Mouse (Mus musculus): ENCODE results near the gene Tekt3. TPM values are rescaled to one million over a fixed set of nuclear protein-coding genes. Genes with fewer than 3 reads are reported as not detected.

Gene Tekt3
- polyA plus RNA-seq, 1 experiment = 122 TPM

DNA sequence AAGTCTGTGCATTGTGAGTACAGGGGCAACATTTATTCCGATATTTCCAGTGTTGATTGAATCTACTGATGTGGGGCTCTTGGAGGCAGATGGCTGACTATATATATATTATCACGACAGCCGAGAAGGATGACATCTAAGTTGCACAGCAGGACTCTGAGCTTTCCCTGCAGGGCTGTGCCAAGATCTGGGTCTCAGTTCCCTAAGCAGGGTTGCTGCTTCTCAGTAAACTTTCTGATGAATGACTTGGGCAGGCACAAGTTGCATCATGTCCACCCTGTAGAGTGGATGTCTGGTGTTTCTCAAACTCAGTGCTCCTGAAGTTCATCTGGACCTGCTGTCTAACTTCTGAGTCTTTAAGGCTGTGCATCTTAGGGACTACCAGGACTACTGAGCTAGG lies 15.7 kb upstream of the Tekt3 start:
- TF ChIP-seq POLR2A (IDR thresholded peaks at IDR 0.05; ENCODE audit: control insufficient read depth, low read depth, low read length) = no peak
- no peak for TF ChIP-seq CTCF (IDR thresholded peaks at IDR 0.05; ENCODE audit: control insufficient read depth, insufficient read depth, insufficient replicate concordance, low read depth, low read length)
- H3K36me3 ChIP-seq (ENCODE audit: control insufficient read depth, insufficient read depth, low read length) = no peaks in the 10 kb centered on the region
- no peak overlapping the region for H3K4me3 ChIP-seq (ENCODE audit: control insufficient read depth, low read depth, low read length)
- no peak overlapping the region for H3K27ac ChIP-seq (ENCODE audit: control insufficient read depth, insufficient read depth, low read depth, low read length)
- H3K4me1 ChIP-seq (ENCODE audit: control insufficient read depth, insufficient read depth, low read length) = no peaks in the 10 kb centered on the region
- no peaks in the 10 kb centered on the region for H3K27me3 ChIP-seq (ENCODE audit: control insufficient read depth, insufficient read depth, low read length)

DNA sequence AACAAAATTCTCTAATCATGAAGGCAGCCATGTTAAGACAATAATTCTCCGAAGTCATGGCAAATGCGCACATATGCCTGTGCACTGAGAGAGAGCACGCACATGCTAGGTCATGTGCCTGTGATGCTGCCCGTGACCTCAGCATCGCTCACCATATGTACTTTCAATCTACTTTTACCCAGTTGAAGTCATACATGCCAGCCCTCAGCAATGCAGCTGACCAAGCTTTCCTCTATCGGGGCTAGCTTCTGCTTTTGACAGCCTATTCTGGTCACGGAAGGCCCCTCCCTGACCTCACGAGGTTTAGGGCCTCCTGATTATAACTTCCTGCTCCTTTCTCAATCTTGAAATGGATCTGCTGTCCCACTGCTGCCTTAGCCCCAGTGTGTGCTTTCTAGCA lies 15.1 kb upstream of the Tekt3 start:
- no peaks in the 10 kb centered on the region for H3K27me3 ChIP-seq (ENCODE audit: control insufficient read depth, insufficient read depth, low read length)
- no peak overlapping the region for H3K4me3 ChIP-seq (ENCODE audit: control insufficient read depth, low read depth, low read length)
- H3K36me3 ChIP-seq (ENCODE audit: control insufficient read depth, insufficient read depth, low read length) = no peaks in the 10 kb centered on the region
- H3K27ac ChIP-seq (ENCODE audit: control insufficient read depth, insufficient read depth, low read depth, low read length) = no peak overlapping the region
- no peak for TF ChIP-seq CTCF (IDR thresholded peaks at IDR 0.05; ENCODE audit: control insufficient read depth, insufficient read depth, insufficient replicate concordance, low read depth, low read length)
- no peak for TF ChIP-seq POLR2A (IDR thresholded peaks at IDR 0.05; ENCODE audit: control insufficient read depth, low read depth, low read length)
- no peaks in the 10 kb centered on the region for H3K4me1 ChIP-seq (ENCODE audit: control insufficient read depth, insufficient read depth, low read length)

DNA sequence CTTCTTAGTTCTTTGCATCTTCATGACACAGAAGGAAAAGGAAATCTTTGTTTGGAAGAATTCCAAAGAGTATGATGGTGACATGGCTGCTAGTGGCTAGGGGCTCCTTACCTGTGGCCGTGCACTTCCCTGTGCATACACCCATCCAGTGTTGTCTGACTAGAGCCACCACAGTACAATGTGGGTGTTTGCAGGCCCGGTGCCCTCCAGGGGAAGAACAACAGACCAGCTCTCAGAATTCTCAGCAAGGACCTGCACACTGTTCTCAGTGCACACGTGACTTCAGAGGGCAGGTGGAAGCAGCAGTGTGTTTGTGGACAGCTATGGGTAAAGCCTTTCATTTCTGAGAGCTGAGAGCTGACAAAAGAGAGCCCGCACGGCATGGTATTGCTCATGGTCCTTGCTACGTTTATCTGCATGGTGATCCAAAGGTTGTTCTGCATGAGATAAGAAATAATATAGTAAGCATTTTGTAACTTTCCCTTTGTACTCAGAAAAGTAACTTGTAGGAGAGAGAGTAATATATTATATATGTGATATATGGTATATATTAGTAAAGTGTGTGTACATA lies 11.0 kb upstream of the Tekt3 start:
- Histone ChIP-seq H3K4me3 (ENCODE audit: control insufficient read depth, low read depth, low read length) (no peak overlapping the region), H3K27me3 (ENCODE audit: control insufficient read depth, insufficient read depth, low read length) (no peaks in the 10 kb centered on the region), H3K36me3 (ENCODE audit: control insufficient read depth, insufficient read depth, low read length) (no peaks in the 10 kb centered on the region), H3K27ac (ENCODE audit: control insufficient read depth, insufficient read depth, low read depth, low read length) (no peak overlapping the region), H3K4me1 (ENCODE audit: control insufficient read depth, insufficient read depth, low read length) (no peaks in the 10 kb centered on the region)
- TF ChIP-seq POLR2A (IDR thresholded peaks at IDR 0.05; ENCODE audit: control insufficient read depth, low read depth, low read length) (no peak), CTCF (IDR thresholded peaks at IDR 0.05; ENCODE audit: control insufficient read depth, insufficient read depth, insufficient replicate concordance, low read depth, low read length) (no peak)

DNA sequence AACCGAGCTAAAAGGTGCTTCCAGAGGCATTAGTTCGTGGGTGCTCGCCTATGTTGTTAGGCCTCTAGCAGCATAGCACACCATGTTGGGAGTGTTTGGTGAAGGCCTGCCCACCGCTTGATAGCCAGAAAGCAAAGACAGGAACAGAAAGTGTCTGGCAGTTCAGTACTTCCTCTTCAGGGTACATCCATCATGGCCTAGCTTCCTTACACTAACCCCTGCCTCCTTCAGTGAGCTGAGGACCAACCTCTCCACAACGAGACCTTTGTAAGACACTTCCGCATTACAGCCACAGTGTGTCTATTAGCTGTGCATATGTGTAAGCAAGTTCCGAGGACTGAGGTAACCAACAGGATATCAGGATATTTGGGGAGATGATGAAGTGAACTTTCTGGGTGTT lies 10.4 kb upstream of the Tekt3 start:
- Histone ChIP-seq H3K4me1 (ENCODE audit: control insufficient read depth, insufficient read depth, low read length) (no peaks in the 10 kb centered on the region), H3K36me3 (ENCODE audit: control insufficient read depth, insufficient read depth, low read length) (no peaks in the 10 kb centered on the region), H3K4me3 (ENCODE audit: control insufficient read depth, low read depth, low read length) (no peak overlapping the region), H3K27ac (ENCODE audit: control insufficient read depth, insufficient read depth, low read depth, low read length) (no peak overlapping the region), H3K27me3 (ENCODE audit: control insufficient read depth, insufficient read depth, low read length) (no peaks in the 10 kb centered on the region)
- TF ChIP-seq CTCF (IDR thresholded peaks at IDR 0.05; ENCODE audit: control insufficient read depth, insufficient read depth, insufficient replicate concordance, low read depth, low read length) (no peak), POLR2A (IDR thresholded peaks at IDR 0.05; ENCODE audit: control insufficient read depth, low read depth, low read length) (no peak)

DNA sequence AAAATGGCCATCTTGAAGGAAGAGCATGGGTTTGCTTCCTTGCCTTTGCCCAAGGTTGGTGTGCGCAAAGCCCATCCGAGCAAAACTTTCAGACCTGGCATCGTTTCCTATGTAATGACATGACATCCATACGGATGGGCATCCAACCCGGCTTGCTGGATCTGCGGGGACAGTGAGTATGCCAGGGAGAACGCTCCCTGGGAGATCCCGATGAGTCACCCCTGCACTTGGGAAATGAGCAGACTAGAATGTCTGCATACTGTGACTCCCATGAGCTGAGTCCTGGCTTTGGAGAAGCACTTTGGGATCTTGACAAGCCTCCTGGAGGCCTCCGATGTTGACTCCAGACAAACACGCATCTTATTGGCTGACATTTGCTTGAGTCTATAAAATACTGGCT lies 9.5 kb upstream of the Tekt3 start:
- Histone ChIP-seq H3K27ac (ENCODE audit: control insufficient read depth, insufficient read depth, low read depth, low read length) (no peak overlapping the region), H3K4me1 (ENCODE audit: control insufficient read depth, insufficient read depth, low read length) (no peaks in the 10 kb centered on the region), H3K4me3 (ENCODE audit: control insufficient read depth, low read depth, low read length) (no peak overlapping the region), H3K36me3 (ENCODE audit: control insufficient read depth, insufficient read depth, low read length) (no peaks in the 10 kb centered on the region), H3K27me3 (ENCODE audit: control insufficient read depth, insufficient read depth, low read length) (no peaks in the 10 kb centered on the region)
- TF ChIP-seq CTCF (IDR thresholded peaks at IDR 0.05; ENCODE audit: control insufficient read depth, insufficient read depth, insufficient replicate concordance, low read depth, low read length) (no peak), POLR2A (IDR thresholded peaks at IDR 0.05; ENCODE audit: control insufficient read depth, low read depth, low read length) (no peak)

DNA sequence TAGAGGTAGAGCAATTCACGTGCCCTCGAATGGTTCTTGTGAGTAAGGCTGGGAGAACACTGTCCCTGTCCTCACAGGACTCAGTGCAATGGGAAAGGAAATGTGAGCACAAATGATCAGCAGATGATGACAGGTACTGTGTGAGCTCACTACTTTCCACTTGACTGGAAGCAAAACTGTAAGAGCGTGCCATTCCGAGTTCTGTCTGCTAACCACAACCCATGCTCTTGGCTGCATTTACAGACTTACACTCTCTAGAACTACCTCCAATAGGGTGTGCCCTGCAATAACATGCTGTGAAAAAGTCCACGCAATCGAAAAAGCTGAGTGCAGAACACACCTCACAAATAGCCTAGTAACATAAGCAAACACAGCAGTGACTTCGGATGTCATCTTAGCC lies 5.9 kb upstream of the Tekt3 start:
- peaks cover under 1% of the 10 kb centered on the region; the same call in 1 of the 2 replicates for H3K4me1 ChIP-seq (ENCODE audit: control insufficient read depth, insufficient read depth, low read length)
- H3K27ac ChIP-seq (ENCODE audit: control insufficient read depth, insufficient read depth, low read depth, low read length) = no peak overlapping the region
- no peak for TF ChIP-seq POLR2A (IDR thresholded peaks at IDR 0.05; ENCODE audit: control insufficient read depth, low read depth, low read length)
- TF ChIP-seq CTCF (IDR thresholded peaks at IDR 0.05; ENCODE audit: control insufficient read depth, insufficient read depth, insufficient replicate concordance, low read depth, low read length) = no peak
- H3K27me3 ChIP-seq (ENCODE audit: control insufficient read depth, insufficient read depth, low read length) = no peaks in the 10 kb centered on the region
- H3K4me3 ChIP-seq (ENCODE audit: control insufficient read depth, low read depth, low read length) = no peak overlapping the region
- no peaks in the 10 kb centered on the region for H3K36me3 ChIP-seq (ENCODE audit: control insufficient read depth, insufficient read depth, low read length)

DNA sequence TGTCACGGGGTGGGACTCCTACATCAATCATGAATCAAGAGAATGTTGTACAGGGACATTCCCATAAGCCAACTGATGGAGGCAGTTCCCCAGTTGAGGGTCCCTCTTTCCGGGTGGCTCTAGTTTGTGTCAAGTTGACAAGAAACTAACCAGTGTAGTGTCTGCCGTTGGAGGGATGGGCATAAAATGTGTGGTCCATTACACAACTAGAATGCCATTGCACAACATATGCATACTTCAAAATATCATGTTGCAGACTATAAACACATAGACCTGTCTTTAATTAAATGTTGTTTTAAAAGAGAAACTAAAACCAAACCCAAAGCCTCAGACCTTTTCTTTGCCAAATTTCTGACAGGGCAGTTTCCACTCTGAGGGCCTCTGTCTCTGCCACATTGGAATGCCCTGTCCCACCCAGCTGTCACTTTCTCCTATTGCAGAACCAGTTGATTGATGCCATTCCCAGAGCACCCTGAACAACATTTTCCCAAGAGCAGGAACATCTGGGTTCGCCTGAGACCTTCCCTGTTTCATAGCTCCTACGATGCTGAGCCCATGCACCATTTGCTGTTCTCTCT lies 3.0 kb upstream of the Tekt3 start:
- H3K4me1 ChIP-seq (ENCODE audit: control insufficient read depth, insufficient read depth, low read length) = peaks cover 13% of the 10 kb centered on the region
- no peaks in the 10 kb centered on the region for H3K27me3 ChIP-seq (ENCODE audit: control insufficient read depth, insufficient read depth, low read length)
- H3K4me3 ChIP-seq (ENCODE audit: control insufficient read depth, low read depth, low read length) = no peak overlapping the region
- H3K36me3 ChIP-seq (ENCODE audit: control insufficient read depth, insufficient read depth, low read length) = no peaks in the 10 kb centered on the region
- no peak overlapping the region for H3K27ac ChIP-seq (ENCODE audit: control insufficient read depth, insufficient read depth, low read depth, low read length)
- TF ChIP-seq POLR2A (IDR thresholded peaks at IDR 0.05; ENCODE audit: control insufficient read depth, low read depth, low read length) (no peak), CTCF (IDR thresholded peaks at IDR 0.05; ENCODE audit: control insufficient read depth, insufficient read depth, insufficient replicate concordance, low read depth, low read length) (no peak)
